Mouse (Mus musculus) E14TG2a.4 (cell line): ENCODE data around the gene Olfr1264.

Experiments
- CTCF ChIP-seq: conservative IDR thresholded peaks from 2 replicates; pipeline ENCODE4 v1.5.1; 2014; ENCODE audit warnings: low read length
- NANOG ChIP-seq: IDR thresholded peaks from 2 replicates; pipeline ENCODE4 v1.6.1; 2014; ENCODE audit warnings: borderline replicate concordance, low read length, mixed read lengths

GRCm38 (mm10) chr2:90035037-90035436, 9.7 kb upstream of the Olfr1264 start, which contains the start of gene Olfr1265:
- TF ChIP-seq CTCF, result no peak
- no peak for TF ChIP-seq NANOG
